8 mouse cellular contexts compared by ENCODE assay signal in the genomic region with DNA sequence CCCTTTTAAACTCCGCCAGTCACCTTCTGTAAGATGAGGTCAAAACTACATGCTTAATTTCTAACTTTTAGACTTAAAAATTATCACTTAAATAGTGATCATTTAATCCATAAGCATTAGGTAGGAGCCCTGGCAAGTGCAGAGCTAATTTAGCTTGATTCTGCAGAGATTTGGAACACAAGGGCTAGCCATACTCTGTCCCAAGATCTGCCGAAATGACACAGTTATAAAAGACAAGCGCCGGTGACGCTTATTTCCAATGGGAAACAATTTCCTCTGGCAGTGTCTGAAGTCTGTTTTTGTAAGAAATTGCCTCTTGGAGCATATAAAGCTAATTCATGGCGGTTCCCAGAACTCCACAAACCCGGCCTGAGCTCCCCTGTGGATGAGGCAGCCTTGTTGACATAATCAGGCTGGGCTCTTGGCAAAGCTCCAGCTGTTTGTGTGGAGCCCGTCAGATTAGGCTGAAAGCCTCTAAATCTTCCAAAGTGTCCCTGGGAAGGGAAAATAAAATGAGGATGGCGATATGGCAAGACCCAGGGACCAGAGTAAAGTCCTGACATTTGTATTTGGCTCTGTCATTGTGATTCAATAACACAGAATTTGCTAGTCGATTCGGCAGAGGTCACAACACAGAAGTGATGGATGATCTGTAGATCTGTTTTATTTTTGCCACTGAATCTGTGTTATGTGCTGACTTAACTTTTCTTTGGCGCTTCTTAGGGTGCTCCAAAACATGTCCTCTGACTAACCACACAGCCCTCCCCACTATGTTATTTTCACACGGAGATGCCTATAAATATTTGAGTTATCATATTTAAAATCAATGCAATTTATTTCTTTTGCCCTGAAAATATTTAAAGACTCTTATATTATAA.
DNase-seq lines count a peak whose midpoint lies in the region; ATAC-seq and TF ChIP-seq lines count a peak whose summit lies in the region.

No protein-coding gene starts in this region.

- H3K4me1 ChIP-seq in hindbrain, embryonic 16.5 days (ENCODE audit: control insufficient read depth, insufficient read depth, low read depth, low read length), result peaks cover 8% of the 10 kb centered on the region
- H3K4me1 ChIP-seq in midbrain, embryonic 11.5 days (ENCODE audit: control insufficient read depth, insufficient read depth, low read length), result peaks cover 2% of the 10 kb centered on the region; the same call in 1 of the 2 replicates

- no peaks in the 10 kb centered on the region for H3K27me3 ChIP-seq in hindbrain, embryonic 16.5 days (replicated peaks; ENCODE audit: control insufficient read depth, insufficient read depth, low read length)
- no peaks in the 10 kb centered on the region for H3K27me3 ChIP-seq in midbrain, embryonic 11.5 days (ENCODE audit: control insufficient read depth, insufficient read depth, low read length)

- H3K9me3 ChIP-seq in hindbrain, embryonic 16.5 days (ENCODE audit: control insufficient read depth, low read length), result no peaks in the 10 kb centered on the region
- no peaks in the 10 kb centered on the region for H3K9me3 ChIP-seq in midbrain, embryonic 11.5 days (ENCODE audit: control insufficient read depth, low read length)

- TF ChIP-seq CTCF in gastrocnemius, adult 2 months (IDR thresholded peaks at IDR 0.05), result no peak

- H3K4me2 ChIP-seq in hindbrain, embryonic 16.5 days (ENCODE audit: low read length), result peak overlapping the region; percentile 43
- H3K4me2 ChIP-seq in midbrain, embryonic 11.5 days, result no peak overlapping the region

- H3K27ac ChIP-seq in gastrocnemius, adult 2 months, result no peak overlapping the region
- peak overlapping the region; percentile 51 for H3K27ac ChIP-seq in hindbrain, embryonic 16.5 days (ENCODE audit: low read depth, low read length)
- no peak overlapping the region; the same call in 1 of the 2 replicates for H3K27ac ChIP-seq in midbrain, embryonic 11.5 days (ENCODE audit: low read depth, low read length)

- intact Hi-C loops in gastrocnemius, adult 2 months (cut with DNase I), result no loop called here

- peak overlapping the region; percentile 22; the same call in 1 of the 2 replicates for H3K9ac ChIP-seq in hindbrain, embryonic 16.5 days (ENCODE audit: low read depth, low read length)
- H3K9ac ChIP-seq in midbrain, embryonic 11.5 days (ENCODE audit: low read length), result no peak overlapping the region

- no peaks in the 10 kb centered on the region for H3K36me3 ChIP-seq in hindbrain, embryonic 16.5 days (ENCODE audit: control insufficient read depth, insufficient read depth, low read length)
- H3K36me3 ChIP-seq in midbrain, embryonic 11.5 days (ENCODE audit: control insufficient read depth, insufficient read depth, low read length), result no peaks in the 10 kb centered on the region

- WGBS in hindbrain, embryonic 16.5 days, result 21% methylated on average over 13 of the region's 13 CpGs
- WGBS in midbrain, embryonic 11.5 days, result 40% methylated on average over 13 of the region's 13 CpGs

- DNase-seq in adrenal gland, adult (ENCODE audit: inconsistent age in 2 of 2, low spot score in 1 of 2), result peak; percentile 15 to 77
- DNase-seq in cerebellum, postnatal 14 days, result peak; percentile 95 to 97
- DNase-seq in gastrocnemius, adult 2 months, result peak; percentile 59
- peak; percentile 38 to 53 for DNase-seq in layer of hippocampus, postnatal 36 days
- DNase-seq in midbrain, embryonic 11.5 days (ENCODE audit: low spot score, missing footprints), result peak; percentile 91
- peak; percentile 39 for DNase-seq in skeletal muscle tissue, adult 2 months (ENCODE audit: low read depth, low spot score)

- ATAC-seq in hindbrain, embryonic 16.5 days, result peak; percentile 90
- ATAC-seq in midbrain, embryonic 11.5 days (ENCODE audit: low FRiP score), result peak; percentile 79
- ATAC-seq in activated CD4-positive, CD25-positive, alpha-beta regulatory T cell, adult 4 months, result no peak

- H3K4me3 ChIP-seq in gastrocnemius, adult 2 months, result peak overlapping the region; percentile 40
- H3K4me3 ChIP-seq in hindbrain, embryonic 16.5 days (ENCODE audit: low read length), result peak overlapping the region; percentile 9; the same call in 1 of the 2 replicates
- no peak overlapping the region for H3K4me3 ChIP-seq in midbrain, embryonic 11.5 days (ENCODE audit: low read depth, low read length)

Comparison
In these comparisons a context has a peak if more than half of its experiments do, and no peak if none do; other contexts are left out.
1. DNase-seq: peak in every context shown above with its lines; median percentile 96 in cerebellum, postnatal 14 days; 91 in midbrain, embryonic 11.5 days; 59 in gastrocnemius, adult 2 months; 46 in adrenal gland, adult; 46 in layer of hippocampus, postnatal 36 days; 39 in skeletal muscle tissue, adult 2 months.